Mouse (Mus musculus) ES-Bruce4 (cell line): ENCODE results near the gene 1700017N19Rik.

Experiments
- CTCF ChIP-seq: IDR thresholded peaks from one replicate; pipeline ENCODE4 v1.8.1; 2011; ENCODE audit warnings: low read depth, low read length
- EP300 ChIP-seq: IDR thresholded peaks from 2 replicates; pipeline ENCODE4 v1.6.1; 2011; ENCODE audit warnings: low read depth, low read length; ENCODE audit not compliant: insufficient read depth
- POLR2A ChIP-seq: IDR thresholded peaks from one replicate; pipeline ENCODE4 v1.8.1; 2011; ENCODE audit warnings: low read length; ENCODE audit not compliant: insufficient read depth

GRCm38 (mm10) chr10:100617233-100617903 is 27.1 kb downstream of the 1700017N19Rik start:
- TF ChIP-seq CTCF (no peak), EP300 (no peak), POLR2A (no peak)
